Mouse (Mus musculus) telencephalon, adult 2 months (tissue): ENCODE data around the gene Krt27.

ENCODE experiments used
- DNase-seq: peaks from one replicate; pipeline ENCODE4 v3.0.0-alpha.2; 2011; ENCODE audit warnings: low read depth, low spot score

Gene Krt27

GRCm38 (mm10) chr11:99329655-99330054 lies 21.2 kb downstream of the Krt27 start:
- DNase-seq: no peak

- no peak for DNase-seq
Observed at GRCm38 (mm10) chr11:99322851-99323250, 28.1 kb downstream of the Krt27 start, which contains the start of gene Krt25. Gene Krt25 (minus strand): TSS chr11:99322951.

- no peak for DNase-seq
Observed at GRCm38 (mm10) chr11:99321094-99321493, 29.8 kb downstream of the Krt27 start.

GRCm38 (mm10) chr11:99319127-99319526 lies 31.8 kb downstream of the Krt27 start:
- no peak for DNase-seq

GRCm38 (mm10) chr11:99316543-99316942 lies 34.4 kb downstream of the Krt27 start:
- DNase-seq: no peak

GRCm38 (mm10) chr11:99314594-99314993 lies 36.3 kb downstream of the Krt27 start:
- no peak for DNase-seq

- no peak for DNase-seq
Observed at GRCm38 (mm10) chr11:99310882-99311281, 40.0 kb downstream of the Krt27 start.

- peak; percentile 47 for DNase-seq
Observed at GRCm38 (mm10) chr11:99307579-99307978, 43.3 kb downstream of the Krt27 start.
